Mouse (Mus musculus): ENCODE data around the gene Flt3.

Flt3 gene

DNA sequence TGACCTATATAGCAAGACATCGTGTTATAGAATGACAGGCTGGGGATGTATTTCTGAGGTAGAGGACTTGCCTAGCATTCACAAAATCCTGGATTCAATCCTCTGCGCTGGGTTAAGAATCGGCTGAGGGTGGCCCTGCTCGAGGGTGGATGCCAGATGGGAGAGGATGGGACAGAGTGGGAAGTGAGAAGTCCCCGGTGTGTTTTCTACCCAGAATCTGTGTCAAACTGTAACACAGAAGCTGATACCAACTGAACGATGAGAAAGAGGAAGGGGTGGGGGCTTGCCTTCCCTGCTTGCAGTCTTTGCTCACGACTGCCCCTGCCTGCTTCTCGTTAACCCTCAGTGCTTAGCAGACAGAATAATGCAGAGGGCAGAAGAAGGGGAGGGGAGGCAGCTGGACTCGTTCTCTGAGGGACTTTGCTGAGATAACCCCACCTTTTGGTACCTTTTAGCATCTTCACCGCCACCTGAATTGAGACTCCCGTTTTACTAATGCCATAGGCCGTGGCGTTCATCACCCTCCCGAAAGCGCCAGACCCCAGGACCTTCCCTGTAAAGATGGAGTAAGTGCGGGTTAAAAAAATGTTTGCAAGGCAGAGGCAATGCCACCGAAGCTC, 46.0 kb downstream of the Flt3 start:
- DNase-seq (ENCODE audit: low read depth): no peak

DNA sequence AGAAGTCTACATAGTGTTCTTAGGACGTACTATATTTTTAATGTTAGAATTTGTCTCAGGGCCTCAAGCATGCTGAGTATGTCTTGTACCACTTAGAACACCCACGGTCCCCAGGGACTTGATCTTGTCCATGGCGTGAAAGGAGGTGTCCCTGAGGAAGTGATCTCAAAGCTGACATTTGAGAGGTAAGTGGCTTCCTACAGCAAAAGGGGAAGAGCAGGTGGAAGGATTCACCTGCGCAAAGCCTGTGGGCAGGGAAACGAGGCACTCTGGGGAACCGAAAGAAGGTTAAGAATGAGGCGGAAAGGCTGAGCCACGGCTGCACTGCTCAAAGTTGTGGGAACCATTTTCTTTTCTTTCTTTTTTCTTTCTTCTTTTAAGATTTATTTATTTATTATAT, 48.4 kb downstream of the Flt3 start:
- no peak for DNase-seq (ENCODE audit: low read depth)

DNA sequence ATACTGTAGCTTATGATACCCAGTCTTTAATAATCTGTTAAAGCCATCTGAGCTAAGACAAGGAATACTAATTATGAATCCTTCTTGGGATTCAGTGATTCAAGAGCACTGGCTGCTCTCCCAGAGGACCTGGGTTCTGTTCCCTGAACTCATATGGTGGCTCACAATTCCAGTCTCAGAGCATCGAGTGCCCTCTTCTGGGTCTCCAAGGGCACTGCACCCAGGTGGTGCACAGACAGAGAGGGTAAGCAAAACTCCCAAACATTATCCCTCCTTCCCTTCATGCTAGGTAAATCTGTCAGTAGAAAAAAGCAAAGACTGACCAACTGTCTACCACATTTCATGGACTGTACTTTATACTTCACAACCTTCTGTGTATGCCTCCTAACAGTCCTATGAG, 54.3 kb downstream of the Flt3 start:
- DNase-seq (ENCODE audit: low read depth): no peak

GRCm38 (mm10) chr5:147343904-147344303, 56.4 kb downstream of the Flt3 start:
- DNase-seq (ENCODE audit: low read depth): no peak

GRCm38 (mm10) chr5:147342901-147343300, 57.4 kb downstream of the Flt3 start:
- DNase-seq (ENCODE audit: low read depth): no peak

DNA sequence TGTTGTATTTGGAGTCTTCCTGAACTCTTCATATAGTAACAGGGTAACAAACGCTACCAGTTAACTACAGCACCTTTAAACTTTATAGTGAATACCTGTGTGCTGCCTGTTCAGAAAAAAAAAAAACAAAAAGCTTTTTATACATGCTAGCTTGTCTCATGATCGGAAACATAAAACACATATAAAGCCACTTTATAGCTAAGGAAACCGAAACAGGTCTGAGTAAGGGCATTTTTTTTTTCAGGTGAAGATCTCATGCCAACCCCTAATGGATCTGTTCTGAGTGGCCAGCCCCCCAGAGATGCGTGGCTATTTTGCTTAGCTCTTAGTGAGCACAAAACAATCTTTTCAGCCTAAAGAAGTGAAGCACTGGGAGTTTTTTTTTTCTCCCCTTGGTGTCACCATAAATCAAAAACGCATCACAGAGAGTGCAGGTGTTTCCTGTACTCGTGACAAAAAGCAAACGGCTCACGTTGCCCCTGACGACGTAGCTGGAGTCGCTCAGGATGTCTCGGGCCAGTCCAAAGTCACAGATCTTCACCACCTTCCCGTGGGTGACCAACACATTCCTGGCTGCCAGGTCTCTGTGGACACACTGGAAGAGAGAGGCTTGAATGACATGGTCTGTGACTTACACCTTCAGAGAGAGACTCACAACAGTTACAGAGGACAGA, 59.4 kb downstream of the Flt3 start:
- DNase-seq (ENCODE audit: low read depth): peak; percentile 63

DNA sequence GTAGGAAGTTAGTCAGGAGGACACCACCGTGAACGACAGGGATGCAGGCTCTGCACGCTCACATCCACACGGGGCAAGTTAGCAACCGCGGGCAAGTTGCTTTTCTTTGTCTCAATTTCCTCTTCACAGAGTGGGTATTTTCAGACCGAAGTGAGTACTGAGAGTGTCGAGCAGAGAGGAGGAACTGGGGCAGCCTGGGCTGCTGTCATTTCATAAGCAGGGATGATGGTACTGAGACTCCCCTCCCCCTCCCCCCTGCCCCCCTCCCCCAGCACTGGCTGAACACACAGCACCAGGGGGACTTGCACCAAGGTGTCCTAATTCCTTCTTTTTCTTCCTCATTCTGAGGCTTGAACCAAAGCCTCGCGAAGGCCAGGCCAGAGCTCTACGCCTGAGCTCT, 60.7 kb downstream of the Flt3 start:
- no peak for DNase-seq (ENCODE audit: low read depth)

DNA sequence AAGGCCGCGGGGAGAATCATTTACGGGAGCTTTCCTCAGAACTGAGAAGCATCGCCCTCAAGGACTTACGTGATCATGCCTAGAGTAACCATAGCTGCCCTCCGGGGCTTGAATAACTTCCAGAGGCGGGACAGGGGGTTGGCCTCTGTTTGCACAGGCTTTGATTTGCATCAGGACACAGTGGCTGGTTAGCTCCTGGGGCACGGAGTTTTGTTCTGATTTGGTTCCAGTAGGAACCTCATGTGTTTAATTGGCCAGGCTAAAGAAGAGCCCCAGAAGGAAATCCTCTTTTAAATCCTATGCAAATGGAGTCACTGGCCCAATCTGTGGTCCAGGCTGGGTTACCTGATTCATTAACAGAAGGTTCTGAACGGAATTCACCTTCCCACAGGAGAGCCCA, 61.3 kb downstream of the Flt3 start:
- DNase-seq (ENCODE audit: low read depth): no peak

DNA sequence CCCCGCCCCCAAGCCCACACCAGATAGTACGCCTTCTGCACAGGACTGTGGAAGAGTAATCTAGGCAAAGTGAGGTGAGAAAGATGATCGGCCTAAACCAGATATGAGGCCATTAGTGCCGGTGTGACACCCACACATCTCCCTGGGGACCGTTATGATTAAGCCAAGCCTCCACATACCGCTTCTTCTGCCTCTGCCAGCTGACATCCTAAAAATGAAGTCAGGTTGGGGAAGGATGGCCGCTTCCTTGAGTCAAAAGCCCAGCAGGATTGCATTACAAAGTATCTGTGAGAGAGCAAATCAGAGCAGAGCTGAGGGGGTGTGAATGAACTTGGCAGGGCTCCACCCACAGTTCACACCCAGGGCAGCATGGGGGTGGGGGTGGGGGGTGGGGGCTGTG, 67.6 kb downstream of the Flt3 start:
- no peak for DNase-seq (ENCODE audit: low read depth)

DNA sequence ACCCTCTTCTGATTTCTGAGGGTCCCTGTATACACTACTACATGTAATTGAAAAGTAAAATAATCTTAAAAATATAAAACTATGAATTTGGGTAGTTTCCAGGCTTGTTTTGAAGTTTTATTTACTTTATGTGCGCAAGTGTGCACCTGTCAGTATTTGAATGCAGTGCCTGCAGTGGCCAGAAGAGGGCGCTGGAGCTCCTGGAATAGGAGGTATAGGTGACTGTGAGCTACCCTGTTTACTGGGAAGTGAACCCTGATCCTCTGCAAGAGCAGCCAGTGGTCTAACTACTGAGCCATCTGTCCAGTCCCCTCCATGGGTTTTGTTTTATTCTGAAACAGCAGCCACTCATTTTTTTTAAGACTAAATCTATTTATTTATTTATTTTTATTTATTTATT, 68.7 kb downstream of the Flt3 start:
- DNase-seq (ENCODE audit: low read depth): peak; percentile 83

DNA sequence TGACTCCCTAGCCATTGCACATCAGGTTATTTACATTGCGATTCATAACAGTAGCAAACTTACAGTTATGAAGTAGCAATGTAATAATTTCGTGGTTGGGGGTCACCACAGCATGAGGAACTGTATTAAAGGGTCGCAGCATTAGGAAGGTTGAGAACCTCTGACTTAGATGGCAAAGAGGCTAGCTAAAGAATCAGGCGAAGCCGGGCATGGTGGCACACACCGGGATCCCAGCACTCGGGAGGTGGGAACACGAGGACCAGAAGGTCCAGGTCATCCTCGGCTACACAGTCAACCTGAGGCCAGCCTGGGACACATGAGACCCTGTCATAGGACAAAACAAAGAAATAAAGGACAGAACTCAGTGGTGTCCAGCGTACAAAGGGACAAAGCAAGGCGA, 70.3 kb downstream of the Flt3 start:
- DNase-seq (ENCODE audit: low read depth): no peak

GRCm38 (mm10) chr5:147327636-147328035, 72.7 kb downstream of the Flt3 start:
- DNase-seq (ENCODE audit: low read depth): no peak

DNA sequence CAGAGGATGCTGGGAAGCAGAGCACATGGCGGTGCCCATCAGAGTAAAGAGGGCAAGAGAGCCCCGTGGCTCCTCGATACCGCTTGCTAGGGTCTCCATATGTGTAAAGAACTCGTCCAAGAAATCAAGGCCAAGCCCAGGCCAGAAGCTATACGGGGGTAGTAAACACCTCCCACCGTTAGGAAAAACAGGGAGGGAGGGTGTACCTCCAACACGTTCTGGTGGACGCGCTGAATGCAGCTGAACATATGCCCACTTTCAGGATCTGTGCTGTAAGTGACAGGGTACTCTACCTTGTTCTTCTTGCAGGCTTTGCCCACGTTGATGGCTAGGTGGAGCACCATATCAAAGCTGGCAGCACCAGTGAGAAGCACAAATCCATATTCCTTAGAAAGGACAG, 74.4 kb downstream of the Flt3 start:
- no peak for DNase-seq (ENCODE audit: low read depth)

GRCm38 (mm10) chr5:147323237-147323917, 76.9 kb downstream of the Flt3 start:
- peak; percentile 85 for DNase-seq (ENCODE audit: low read depth)

- no peak for DNase-seq (ENCODE audit: low read depth)
Observed at GRCm38 (mm10) chr5:147322183-147322582, 78.1 kb downstream of the Flt3 start, which contains the start of gene Urad. Gene Urad, minus strand, starts transcription at chr5:147322440.

DNA sequence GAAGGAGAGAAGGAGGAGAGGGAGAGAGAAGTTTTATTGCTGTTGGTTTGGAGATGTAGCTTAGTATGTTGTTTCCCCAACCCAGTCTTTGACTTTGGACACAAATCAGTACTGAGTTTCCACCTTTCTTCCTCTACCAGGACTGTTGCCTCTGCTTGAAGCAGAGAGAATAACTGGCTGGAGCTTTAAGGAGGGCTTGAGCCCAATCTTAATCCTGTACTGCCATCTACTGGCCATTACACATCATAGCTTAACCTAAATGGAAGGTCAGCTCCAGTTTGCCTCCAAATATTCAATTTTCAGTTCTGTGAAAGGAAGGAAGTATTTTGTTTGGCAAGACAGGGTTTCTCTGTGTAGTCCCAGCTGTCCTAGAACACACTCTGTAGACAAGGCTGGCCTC, 80.6 kb downstream of the Flt3 start:
- peak; percentile 87 for DNase-seq (ENCODE audit: low read depth)

GRCm38 (mm10) chr5:147317991-147318390, 82.3 kb downstream of the Flt3 start:
- no peak for DNase-seq (ENCODE audit: low read depth)

- DNase-seq (ENCODE audit: low read depth): no peak
Observed at GRCm38 (mm10) chr5:147317321-147317720, 83.0 kb downstream of the Flt3 start.

DNA sequence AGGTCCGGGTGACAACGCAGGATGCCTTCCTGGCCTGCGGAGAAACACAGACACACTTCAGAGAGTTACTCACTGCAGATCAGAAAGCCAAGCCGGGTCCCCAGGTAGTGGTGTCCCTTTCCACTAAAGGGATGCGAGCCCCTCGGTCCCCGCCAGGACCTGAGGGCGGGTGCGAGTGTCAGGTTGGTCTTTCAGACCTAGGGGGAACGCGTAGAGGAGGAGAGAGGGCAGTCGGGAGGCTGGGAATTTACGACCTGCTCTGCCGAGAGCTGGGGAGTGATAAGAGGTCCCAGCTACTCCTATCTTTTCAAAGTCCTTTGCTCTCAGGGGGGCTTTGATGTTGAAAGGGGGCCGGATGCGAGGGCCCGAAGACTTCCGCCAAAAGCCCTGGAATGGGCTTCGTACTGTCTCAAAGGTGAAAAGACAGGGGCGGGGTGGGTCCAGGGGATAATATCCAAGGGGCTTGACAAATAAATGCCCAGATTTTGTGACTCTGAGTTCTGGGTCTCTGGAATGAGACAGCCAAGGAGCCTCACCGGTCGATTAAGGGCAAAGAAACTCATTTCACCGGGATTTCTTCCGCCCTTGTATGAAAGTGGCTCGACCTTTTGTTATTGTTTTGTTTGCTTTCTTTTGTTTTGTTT, 84.7 kb downstream of the Flt3 start:
- DNase-seq (ENCODE audit: low read depth): no peak

DNA sequence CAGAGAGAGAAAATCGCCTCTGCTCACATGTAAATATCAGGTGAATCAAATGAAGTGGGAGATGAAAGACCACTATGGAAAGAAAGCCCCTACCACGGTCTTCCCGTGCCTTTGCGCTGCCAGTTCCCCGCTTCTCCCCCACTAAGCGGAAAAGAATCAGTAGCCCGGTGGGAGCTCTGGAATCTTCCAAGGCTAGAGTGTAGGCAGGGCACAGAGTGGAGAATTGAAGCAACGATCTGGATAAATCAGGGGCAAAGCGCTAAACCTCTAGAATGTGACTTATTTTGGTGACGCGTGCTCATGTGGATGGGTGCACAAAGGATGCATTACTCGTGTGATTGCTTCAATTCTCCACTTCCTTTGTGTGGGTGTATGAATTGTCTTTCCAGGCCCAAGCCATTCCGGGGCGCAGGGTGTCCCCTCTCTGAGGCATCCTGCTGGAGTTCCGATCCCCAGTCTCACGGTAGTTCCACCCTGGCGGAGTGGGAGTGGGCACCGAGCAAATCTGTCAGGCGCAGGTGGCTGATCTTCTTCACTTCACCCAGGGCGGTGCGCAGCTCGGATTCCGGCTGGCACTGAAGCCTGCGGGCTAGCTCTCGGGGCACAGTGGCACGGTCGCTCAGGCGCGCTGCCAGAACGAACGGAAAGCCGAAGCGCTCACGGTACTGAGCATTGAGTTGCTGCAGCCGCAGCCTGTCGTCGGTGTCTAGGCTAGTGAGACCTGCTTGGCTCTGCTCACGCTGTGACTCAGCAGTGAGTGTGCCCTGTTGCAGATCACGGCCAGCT, 85.5 kb downstream of the Flt3 start:
- DNase-seq (ENCODE audit: low read depth): no peak

GRCm38 (mm10) chr5:147312830-147313685, 87.2 kb downstream of the Flt3 start:
- DNase-seq (ENCODE audit: low read depth): no peak
